In genomic region chr5:98732157-98733009, GRCm38 (mm10) we compare ENCODE assay signal across 10 mouse cellular contexts.
DNase-seq lines count a peak whose midpoint lies in the region; ATAC-seq and TF ChIP-seq lines count a peak whose summit lies in the region.
"Had no signal": no experiment of that assay in that cellular context is flagged by ENCODE, and none has a peak within 500 bp of the region (broad histone marks: within the 10 kb centered on the region; RNA-seq: fewer than 3 reads in every experiment).

No protein-coding gene starts in this region.

- no peak overlapping the region for H3K4me2 ChIP-seq in hindbrain, embryonic 11.5 days (replicated peaks; ENCODE audit: low read depth, low read length)
- no peak overlapping the region for H3K4me2 ChIP-seq in neural tube, embryonic 11.5 days (ENCODE audit: low read depth)
- H3K4me2 ChIP-seq in neural tube, embryonic 15.5 days = no peak overlapping the region
- H3K4me2 ChIP-seq in forebrain, postnatal 0 days (ENCODE audit: low read depth) = no peak overlapping the region
- no peak overlapping the region for H3K4me2 ChIP-seq in stomach, embryonic 16.5 days (ENCODE audit: low read depth, low read length)
- H3K4me2 ChIP-seq in liver, embryonic 11.5 days = no peak overlapping the region

- no peaks in the 10 kb centered on the region for H3K36me3 ChIP-seq in hindbrain, embryonic 11.5 days (ENCODE audit: control insufficient read depth, insufficient read depth, low read length)
- no peaks in the 10 kb centered on the region for H3K36me3 ChIP-seq in hindbrain, embryonic 10.5 days
- no peaks in the 10 kb centered on the region for H3K36me3 ChIP-seq in neural tube, embryonic 11.5 days (ENCODE audit: control insufficient read depth, insufficient read depth, low read length)
- no peaks in the 10 kb centered on the region for H3K36me3 ChIP-seq in neural tube, embryonic 15.5 days
- H3K36me3 ChIP-seq in forebrain, postnatal 0 days (ENCODE audit: insufficient read depth) = no peaks in the 10 kb centered on the region
- no peaks in the 10 kb centered on the region for H3K36me3 ChIP-seq in stomach, embryonic 16.5 days (ENCODE audit: control insufficient read depth, insufficient read depth, low read length)
- no peaks in the 10 kb centered on the region for H3K36me3 ChIP-seq in liver, embryonic 11.5 days (ENCODE audit: control insufficient read depth, insufficient read depth, low read length)

- H3K27ac ChIP-seq in hindbrain, embryonic 11.5 days (ENCODE audit: low read depth, low read length) = no peak overlapping the region
- H3K27ac ChIP-seq in hindbrain, embryonic 10.5 days = no peak overlapping the region
- H3K27ac ChIP-seq in neural tube, embryonic 11.5 days (ENCODE audit: low read depth, low read length) = no peak overlapping the region
- no peak overlapping the region for H3K27ac ChIP-seq in neural tube, embryonic 15.5 days (replicated peaks)
- no peak overlapping the region for H3K27ac ChIP-seq in forebrain, postnatal 0 days (ENCODE audit: low read depth, low read length)
- H3K27ac ChIP-seq in stomach, embryonic 16.5 days (ENCODE audit: low read length) = no peak overlapping the region
- H3K27ac ChIP-seq in liver, embryonic 11.5 days (ENCODE audit: low read depth, low read length) = no peak overlapping the region
- H3K27ac ChIP-seq: layer of hippocampus, adult 2 months had no signal

- no peak overlapping the region for H3K4me3 ChIP-seq in hindbrain, embryonic 11.5 days (ENCODE audit: low read depth, low read length)
- no peak overlapping the region for H3K4me3 ChIP-seq in hindbrain, embryonic 10.5 days
- no peak overlapping the region for H3K4me3 ChIP-seq in neural tube, embryonic 11.5 days (ENCODE audit: low read depth, low read length)
- H3K4me3 ChIP-seq in neural tube, embryonic 15.5 days (replicated peaks) = no peak overlapping the region
- H3K4me3 ChIP-seq in forebrain, postnatal 0 days (ENCODE audit: low read depth, low read length) = no peak overlapping the region
- H3K4me3 ChIP-seq in stomach, embryonic 16.5 days (replicated peaks; ENCODE audit: low read length) = no peak overlapping the region
- H3K4me3 ChIP-seq in liver, embryonic 11.5 days (ENCODE audit: low read depth, low read length) = no peak overlapping the region
- H3K4me3 ChIP-seq: layer of hippocampus, adult 2 months had no signal

- H3K4me1 ChIP-seq in hindbrain, embryonic 11.5 days (replicated peaks; ENCODE audit: control insufficient read depth, insufficient read depth, low read length) = no peaks in the 10 kb centered on the region
- no peaks in the 10 kb centered on the region for H3K4me1 ChIP-seq in hindbrain, embryonic 10.5 days (replicated peaks)
- H3K4me1 ChIP-seq in neural tube, embryonic 11.5 days (ENCODE audit: control insufficient read depth, insufficient read depth, low read length) = no peaks in the 10 kb centered on the region
- H3K4me1 ChIP-seq in neural tube, embryonic 15.5 days = no peaks in the 10 kb centered on the region
- no peaks in the 10 kb centered on the region for H3K4me1 ChIP-seq in forebrain, postnatal 0 days (ENCODE audit: insufficient read depth)
- H3K4me1 ChIP-seq in stomach, embryonic 16.5 days (ENCODE audit: control insufficient read depth, insufficient read depth, low read length) = no peaks in the 10 kb centered on the region
- no peaks in the 10 kb centered on the region for H3K4me1 ChIP-seq in liver, embryonic 11.5 days (replicated peaks; ENCODE audit: control insufficient read depth, insufficient read depth, low read length)

- no peaks in the 10 kb centered on the region for H3K27me3 ChIP-seq in hindbrain, embryonic 11.5 days (ENCODE audit: control insufficient read depth, insufficient read depth, low read length)
- H3K27me3 ChIP-seq in hindbrain, embryonic 10.5 days (ENCODE audit: insufficient read depth, poor library complexity, severe bottlenecking) = no peaks in the 10 kb centered on the region
- H3K27me3 ChIP-seq in neural tube, embryonic 11.5 days (ENCODE audit: control insufficient read depth, insufficient read depth, low read length) = no peaks in the 10 kb centered on the region
- H3K27me3 ChIP-seq in neural tube, embryonic 15.5 days (replicated peaks) = no peaks in the 10 kb centered on the region
- H3K27me3 ChIP-seq in forebrain, postnatal 0 days (ENCODE audit: insufficient read depth, low read length) = no peaks in the 10 kb centered on the region
- H3K27me3 ChIP-seq in stomach, embryonic 16.5 days (ENCODE audit: control insufficient read depth, insufficient read depth, low read length) = no peaks in the 10 kb centered on the region
- no peaks in the 10 kb centered on the region for H3K27me3 ChIP-seq in liver, embryonic 11.5 days (replicated peaks; ENCODE audit: control insufficient read depth, insufficient read depth, low read length)

- H3K9ac ChIP-seq in hindbrain, embryonic 11.5 days (ENCODE audit: low read depth, low read length) = no peak overlapping the region
- no peak overlapping the region for H3K9ac ChIP-seq in neural tube, embryonic 11.5 days (ENCODE audit: low read length)
- H3K9ac ChIP-seq in neural tube, embryonic 15.5 days (replicated peaks) = no peak overlapping the region
- H3K9ac ChIP-seq in forebrain, postnatal 0 days = no peak overlapping the region
- H3K9ac ChIP-seq in stomach, embryonic 16.5 days (ENCODE audit: low read length) = no peak overlapping the region
- H3K9ac ChIP-seq in liver, embryonic 11.5 days (ENCODE audit: low read depth, low read length) = no peak overlapping the region

- WGBS in hindbrain, embryonic 11.5 days = 75% methylated on average over 6 of the region's 6 CpGs
- 79% methylated on average over 6 of the region's 6 CpGs for WGBS in hindbrain, embryonic 10.5 days
- 64% methylated on average over 6 of the region's 6 CpGs for WGBS in neural tube, embryonic 11.5 days
- WGBS in neural tube, embryonic 15.5 days = 52% methylated on average over 6 of the region's 6 CpGs
- WGBS in forebrain, postnatal 0 days = 31% methylated on average over 6 of the region's 6 CpGs
- 50% methylated on average over 6 of the region's 6 CpGs for whole genome bisulfite sequencing in stomach, embryonic 16.5 days
- WGBS in liver, embryonic 11.5 days = 64% methylated on average over 6 of the region's 6 CpGs

- peak; percentile 4 for DNase-seq in hindbrain, embryonic 11.5 days (ENCODE audit: low spot score)
- no peak for DNase-seq in hindbrain, embryonic 10.5 days (ENCODE audit: low spot score)
- DNase-seq in neural tube, embryonic 11.5 days (ENCODE audit: low spot score) = peak; percentile 11
- peak; percentile 14 for DNase-seq in forebrain, postnatal 0 days
- DNase-seq in frontal cortex, postnatal 25 days (ENCODE audit: low spot score in 2 of 2) = no peak
- no peak for DNase-seq in liver, embryonic 11.5 days (ENCODE audit: low spot score)
- DNase-seq: thymus, postnatal 36 days had no signal

- H3K9me3 ChIP-seq in hindbrain, embryonic 11.5 days (ENCODE audit: control insufficient read depth, low read length) = no peaks in the 10 kb centered on the region
- no peaks in the 10 kb centered on the region for H3K9me3 ChIP-seq in hindbrain, embryonic 10.5 days
- no peaks in the 10 kb centered on the region for H3K9me3 ChIP-seq in neural tube, embryonic 11.5 days (ENCODE audit: control insufficient read depth, low read length)
- H3K9me3 ChIP-seq in neural tube, embryonic 15.5 days (replicated peaks) = no peaks in the 10 kb centered on the region
- no peaks in the 10 kb centered on the region for H3K9me3 ChIP-seq in forebrain, postnatal 0 days (ENCODE audit: low read length)
- no peaks in the 10 kb centered on the region for H3K9me3 ChIP-seq in stomach, embryonic 16.5 days (replicated peaks; ENCODE audit: control insufficient read depth, low read length)
- no peaks in the 10 kb centered on the region for H3K9me3 ChIP-seq in liver, embryonic 11.5 days (ENCODE audit: control insufficient read depth, low read length)

- no peak for ATAC-seq in hindbrain, embryonic 11.5 days (ENCODE audit: low FRiP score)
- no peak for ATAC-seq in neural tube, embryonic 11.5 days (ENCODE audit: insufficient read depth, low FRiP score, low TSS enrichment)
- ATAC-seq in neural tube, embryonic 15.5 days (ENCODE audit: low FRiP score) = no peak
- peak; percentile 67 for ATAC-seq in forebrain, postnatal 0 days
- ATAC-seq in stomach, embryonic 16.5 days (ENCODE audit: insufficient read depth, low FRiP score) = peak; percentile 75; the same call in 1 of the 2 replicates
- no peak for ATAC-seq in liver, embryonic 11.5 days (replicated peaks; ENCODE audit: low FRiP score)

- no peak for TF ChIP-seq CTCF in forebrain, postnatal 0 days (IDR thresholded peaks at IDR 0.05; ENCODE audit: low read depth)

Comparison
In these comparisons a context has a peak if more than half of its experiments do, and no peak if none do; other contexts are left out.
1. DNase-seq: peak in hindbrain, embryonic 11.5 days (single experiment), neural tube, embryonic 11.5 days (single experiment) and forebrain, postnatal 0 days (single experiment); none in hindbrain, embryonic 10.5 days (single experiment), frontal cortex, postnatal 25 days (0 of 2) and liver, embryonic 11.5 days (single experiment).
2. ATAC-seq: peak in forebrain, postnatal 0 days (single experiment) and stomach, embryonic 16.5 days (single experiment); none in hindbrain, embryonic 11.5 days (single experiment), neural tube, embryonic 11.5 days (single experiment), neural tube, embryonic 15.5 days (single experiment) and liver, embryonic 11.5 days (single experiment).